Mouse (Mus musculus) cerebellum, postnatal 10 days (tissue): ENCODE measurements around the gene Tango6.

ENCODE experiments used
- DNase-seq, 2 experiments: peaks; one replicate each; pipeline ENCODE4 v3.0.0; 2021; ENCODE audit warnings: mixed read lengths in 2 of 2

Tango6 gene

GRCm38 (mm10) chr8:106701360-106701759 is 18.5 kb downstream of the Tango6 start:
- no peak for DNase-seq

- no peak for DNase-seq
Measured at GRCm38 (mm10) chr8:106704199-106704900, 21.5 kb downstream of the Tango6 start.

GRCm38 (mm10) chr8:106704901-106705321 is 22.0 kb downstream of the Tango6 start:
- peak in 1 of 2 experiments; percentile 33 for DNase-seq

GRCm38 (mm10) chr8:106706194-106706593 is 23.3 kb downstream of the Tango6 start:
- DNase-seq: no peak

GRCm38 (mm10) chr8:106710002-106710401 is 27.1 kb downstream of the Tango6 start:
- no peak for DNase-seq

- DNase-seq: peak; percentile 70 to 77
Measured at GRCm38 (mm10) chr8:106712487-106712886, 29.6 kb downstream of the Tango6 start.

- no peak for DNase-seq
Measured at GRCm38 (mm10) chr8:106714297-106714696, 31.4 kb downstream of the Tango6 start.

- DNase-seq: peak; percentile 92
Measured at GRCm38 (mm10) chr8:106718091-106718500, 35.2 kb downstream of the Tango6 start.

- no peak for DNase-seq
Measured at GRCm38 (mm10) chr8:106720921-106721320, 38.1 kb downstream of the Tango6 start.

GRCm38 (mm10) chr8:106722453-106722852 is 39.6 kb downstream of the Tango6 start:
- DNase-seq: no peak

GRCm38 (mm10) chr8:106723921-106724320 is 41.1 kb downstream of the Tango6 start:
- DNase-seq: no peak

GRCm38 (mm10) chr8:106726551-106726950 is 43.7 kb downstream of the Tango6 start:
- peak; percentile 40 to 54 for DNase-seq

GRCm38 (mm10) chr8:106727241-106727835 is 44.5 kb downstream of the Tango6 start:
- peak; percentile 71 to 80 for DNase-seq

- DNase-seq: no peak
Measured at GRCm38 (mm10) chr8:106727889-106728288, 45.0 kb downstream of the Tango6 start.

- no peak for DNase-seq
Measured at GRCm38 (mm10) chr8:106732921-106733320, 50.1 kb downstream of the Tango6 start.

- no peak for DNase-seq
Measured at GRCm38 (mm10) chr8:106733703-106734102, 50.8 kb downstream of the Tango6 start.

- no peak for DNase-seq
Measured at GRCm38 (mm10) chr8:106734222-106734621, 51.4 kb downstream of the Tango6 start.

GRCm38 (mm10) chr8:106736861-106737662 is 54.2 kb downstream of the Tango6 start:
- DNase-seq: no peak

GRCm38 (mm10) chr8:106737846-106738245 is 55.0 kb downstream of the Tango6 start:
- no peak for DNase-seq

GRCm38 (mm10) chr8:106742321-106742720 is 59.5 kb downstream of the Tango6 start:
- DNase-seq: no peak

- DNase-seq: no peak
Measured at GRCm38 (mm10) chr8:106743361-106743760, 60.5 kb downstream of the Tango6 start.

- DNase-seq: no peak
Measured at GRCm38 (mm10) chr8:106753436-106753835, 70.6 kb downstream of the Tango6 start.

- DNase-seq: no peak
Measured at GRCm38 (mm10) chr8:106761317-106761716, 78.4 kb downstream of the Tango6 start.
